Mouse (Mus musculus): ENCODE measurements around the gene Emp1.

GRCm38 (mm10) chr6:135363344-135364040 is 1.1 kb downstream of the Emp1 start:
- no peak for TF ChIP-seq CEBPB (IDR thresholded peaks at IDR 0.05; ENCODE audit: low read depth)
- no peak for TF ChIP-seq MYOG (IDR thresholded peaks at IDR 0.05; ENCODE audit: control insufficient read depth, extremely low read depth, insufficient read length)
- no peak for TF ChIP-seq CTCF (IDR thresholded peaks at IDR 0.05; ENCODE audit: control insufficient read depth, insufficient read depth, insufficient read length)
- TF ChIP-seq MAX (IDR thresholded peaks at IDR 0.05) = no peak
- TF ChIP-seq USF1 (IDR thresholded peaks at IDR 0.05; ENCODE audit: low read depth) = no peak

Data from C2C12 (cell line).